Mouse (Mus musculus) ES-Bruce4 (cell line): Measurements from ENCODE around the gene Pxt1.

ENCODE experiments used
- CTCF ChIP-seq: IDR thresholded peaks from one replicate; pipeline ENCODE4 v1.8.1; 2011; ENCODE audit warnings: low read depth, low read length
- POLR2A ChIP-seq: IDR thresholded peaks from one replicate; pipeline ENCODE4 v1.8.1; 2011; ENCODE audit warnings: low read length; ENCODE audit not compliant: insufficient read depth

DNA sequence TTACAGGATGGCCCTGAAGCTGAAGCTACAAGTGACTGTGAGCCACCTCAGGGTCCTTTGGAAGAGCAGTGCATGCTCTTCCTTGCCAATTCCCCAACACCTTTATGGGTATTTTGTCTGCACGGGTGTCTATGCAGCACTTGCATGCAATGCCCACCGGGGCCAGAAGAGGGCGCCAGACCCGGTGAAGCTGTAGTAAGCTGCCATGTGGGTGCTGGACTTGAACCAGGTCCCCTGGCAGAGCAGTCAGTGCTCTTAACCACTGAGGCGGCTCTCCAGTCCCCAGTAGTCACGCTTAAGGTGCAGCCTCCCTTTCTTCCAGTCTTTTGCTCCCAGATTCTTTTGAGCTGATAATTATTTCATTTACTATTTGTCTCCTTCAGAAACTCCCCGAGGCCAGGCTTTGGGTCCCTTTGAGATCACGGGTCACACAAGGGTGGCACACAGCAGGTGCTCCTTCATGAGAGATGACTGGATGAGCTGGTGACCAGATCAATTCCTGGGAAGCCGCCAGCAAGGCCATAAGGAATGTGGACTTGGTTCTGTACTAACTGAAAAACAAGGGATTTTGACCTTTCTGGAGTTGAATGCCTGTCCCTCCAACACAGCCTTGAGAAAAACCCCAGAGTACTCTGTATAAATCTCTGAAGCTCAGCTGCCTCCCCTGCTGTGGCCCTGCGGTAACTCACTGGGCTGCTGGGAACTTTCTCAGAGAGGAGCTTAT is 6.9 kb downstream of the Pxt1 start:
- TF ChIP-seq CTCF: no peak
- no peak for TF ChIP-seq POLR2A
